Mouse (Mus musculus): ENCODE measurements around the gene Fgf22.

DNA sequence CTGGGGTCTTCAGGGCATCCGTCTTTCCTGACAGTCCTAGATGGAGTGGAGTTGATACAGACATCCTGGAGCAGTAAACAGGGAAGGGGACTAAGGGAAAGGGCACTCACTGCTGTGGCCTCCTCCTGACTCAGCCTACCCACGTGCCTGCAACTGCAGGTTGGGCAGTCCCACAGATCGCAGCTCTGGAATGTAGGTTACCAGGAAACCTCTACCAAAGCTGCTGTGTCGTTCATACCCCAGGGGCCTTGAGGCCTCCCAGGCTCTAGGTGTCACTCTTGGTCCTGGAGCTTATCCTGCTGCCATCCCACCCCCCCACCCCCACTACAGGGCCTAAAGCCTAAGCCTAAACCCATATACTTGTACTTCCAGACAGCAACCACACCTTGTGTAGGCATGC, 47.1 kb upstream of the Fgf22 start:
- no peak for TF ChIP-seq CTCF (IDR thresholded peaks at IDR 0.05; ENCODE audit: low read depth, low read length)
- no peak for TF ChIP-seq GATA2 (IDR thresholded peaks at IDR 0.05; ENCODE audit: borderline replicate concordance, low read depth, low read length)
- TF ChIP-seq GATA1 (IDR thresholded peaks at IDR 0.05; ENCODE audit: borderline replicate concordance, low read length): no peak
- TF ChIP-seq TAL1 (conservative IDR thresholded peaks at IDR 0.05; ENCODE audit: low read depth, low read length): no peak
- no peak for TF ChIP-seq POLR2AphosphoS5 (IDR thresholded peaks at IDR 0.05; ENCODE audit: insufficient replicate concordance, low read depth, low read length)
